Mouse (Mus musculus) macrophage (primary cell): ENCODE results near the gene Phospho1. TPM values are rescaled to one million over a fixed set of nuclear protein-coding genes. Genes with fewer than 3 reads are reported as not detected.
"Not testable (repeated sequence)": the region's sequence is repeated elsewhere in the genome, so short reads cannot be mapped to it uniquely, and the experiment has no call there.

Experiments
- H3K27ac ChIP-seq: fragments of 350-480 bp; formaldehyde crosslinking; 2 replicates; pipeline ENCODE4 v1.9.0; 2021
- H3K36me3 ChIP-seq: fragments of 350-480 bp; formaldehyde crosslinking; 2 replicates; pipeline ENCODE4 v1.9.0; 2021; ENCODE audit errors: inconsistent target
- H3K4me3 ChIP-seq: fragments of 350-480 bp; formaldehyde crosslinking; 2 replicates; pipeline ENCODE4 v1.9.0; 2021; ENCODE audit errors: inconsistent target
- H3K79me2 ChIP-seq: fragments of 350-480 bp; formaldehyde crosslinking; 2 replicates; pipeline ENCODE4 v1.9.0; 2021; ENCODE audit errors: inconsistent target
- WGBS: methylation state at CpG from one replicate; pipeline ENCODE4 v1.1.7; 2026; ENCODE audit warnings: inconsistent platforms; ENCODE audit not compliant: missing documents; 5-methylcytosine and 5-hydroxymethylcytosine counted together
- polyA plus RNA-seq: library from polyadenylated mRNA; stranded (reverse); fragments of 250-400 nt; gene quantifications from 3 replicates; pipeline ENCODE4 v1.2.4, GENCODE M21; 2018; ENCODE audit warnings: inconsistent platforms

Gene Phospho1
- polyA plus RNA-seq, 1 experiment from 2014 or later: 10.9 TPM

GRCm38 (mm10) chr11:95844935-95845334 is 20.6 kb downstream of the Phospho1 start:
- WGBS: 36% methylated on average over 4 of the region's 4 CpGs
- Histone ChIP-seq H3K27ac (0 out of 2 replicates have a peak overlapping the region, but pooled peaks have one; percentile 77), H3K36me3 (peaks cover 6% of the 10 kb centered on the region; the same call in 1 of the 2 replicates), H3K79me2 (peaks cover 36% of the 10 kb centered on the region; the same call in 1 of the 2 replicates), H3K4me3 (no peak overlapping the region)

GRCm38 (mm10) chr11:95850898-95851297 is 26.6 kb downstream of the Phospho1 start:
- Histone ChIP-seq H3K4me3 (no peak overlapping the region), H3K36me3 (no peaks in the 10 kb centered on the region; the same call in 1 of the 2 replicates), H3K79me2 (no peaks in the 10 kb centered on the region), H3K27ac (no peak overlapping the region)
- WGBS: 25% methylated on average over 2 of the region's 2 CpGs

- no peaks in the 10 kb centered on the region for H3K36me3 ChIP-seq
- H3K79me2 ChIP-seq: no peaks in the 10 kb centered on the region
- no peak overlapping the region for H3K27ac ChIP-seq
- H3K4me3 ChIP-seq: no peak overlapping the region
- WGBS: 37% methylated on average over 5 of the region's 5 CpGs
These were observed 29.4 kb downstream of the Phospho1 start for GRCm38 (mm10) chr11:95853684-95854083.

GRCm38 (mm10) chr11:95857306-95857705 is 33.0 kb downstream of the Phospho1 start:
- Histone ChIP-seq H3K79me2 (no peaks in the 10 kb centered on the region), H3K27ac (no peak overlapping the region), H3K36me3 (no peaks in the 10 kb centered on the region), H3K4me3 (no peak overlapping the region)
- 94% methylated on average over 3 of the region's 4 CpGs for WGBS

- Histone ChIP-seq H3K27ac (peak overlapping the region; percentile 83), H3K4me3 (peak overlapping the region; percentile 58), H3K36me3 (no peaks in the 10 kb centered on the region), H3K79me2 (no peaks in the 10 kb centered on the region)
- WGBS: 31% methylated on average over 21 of the region's 21 CpGs
These were observed 33.6 kb downstream of the Phospho1 start for GRCm38 (mm10) chr11:95857716-95858527.

GRCm38 (mm10) chr11:95858528-95859467 is 34.5 kb downstream of the Phospho1 start:
- Histone ChIP-seq H3K79me2 (no peaks in the 10 kb centered on the region), H3K4me3 (peak overlapping the region; percentile 58), H3K36me3 (no peaks in the 10 kb centered on the region), H3K27ac (peak overlapping the region; percentile 83)
- WGBS: 1% methylated on average over 58 of the region's 58 CpGs

- no peaks in the 10 kb centered on the region for H3K36me3 ChIP-seq
- peak overlapping the region; percentile 58 for H3K4me3 ChIP-seq
- H3K27ac ChIP-seq: peak overlapping the region; percentile 83
- no peaks in the 10 kb centered on the region for H3K79me2 ChIP-seq
- WGBS: 1% methylated on average over 35 of the region's 35 CpGs
These were observed 35.2 kb downstream of the Phospho1 start for GRCm38 (mm10) chr11:95859468-95859855.

GRCm38 (mm10) chr11:95860071-95860490 is 35.8 kb downstream of the Phospho1 start:
- Histone ChIP-seq H3K27ac (no peak overlapping the region), H3K4me3 (peak overlapping the region; percentile 58), H3K36me3 (no peaks in the 10 kb centered on the region), H3K79me2 (no peaks in the 10 kb centered on the region)
- 66% methylated on average over 3 of the region's 3 CpGs for WGBS

- no peaks in the 10 kb centered on the region for H3K79me2 ChIP-seq
- no peak overlapping the region for H3K4me3 ChIP-seq
- no peaks in the 10 kb centered on the region for H3K36me3 ChIP-seq
- no peak overlapping the region for H3K27ac ChIP-seq
- 97% methylated on average over 7 of the region's 8 CpGs for WGBS
These were observed 37.1 kb downstream of the Phospho1 start for GRCm38 (mm10) chr11:95861397-95861796.

GRCm38 (mm10) chr11:95869442-95869841 is 45.1 kb downstream of the Phospho1 start:
- Histone ChIP-seq H3K79me2 (no peaks in the 10 kb centered on the region), H3K36me3 (no peaks in the 10 kb centered on the region), H3K4me3 (no peak overlapping the region), H3K27ac (peak overlapping the region; percentile 52)
- WGBS: 60% methylated on average over 4 of the region's 4 CpGs

- H3K79me2 ChIP-seq: no peaks in the 10 kb centered on the region
- peak overlapping the region; percentile 52 for H3K27ac ChIP-seq
- H3K36me3 ChIP-seq: no peaks in the 10 kb centered on the region
- WGBS: 54% methylated on average over 6 of the region's 6 CpGs
- no peak overlapping the region for H3K4me3 ChIP-seq
These were observed 45.7 kb downstream of the Phospho1 start for GRCm38 (mm10) chr11:95869918-95870470.

- WGBS: 38% methylated on average over 9 of the region's 9 CpGs
- Histone ChIP-seq H3K27ac (no peak overlapping the region), H3K36me3 (no peaks in the 10 kb centered on the region), H3K79me2 (no peaks in the 10 kb centered on the region), H3K4me3 (no peak overlapping the region)
These were observed 51.5 kb downstream of the Phospho1 start for GRCm38 (mm10) chr11:95875804-95876203.

- H3K36me3 ChIP-seq: no peaks in the 10 kb centered on the region
- no peaks in the 10 kb centered on the region for H3K79me2 ChIP-seq
- no peak overlapping the region for H3K4me3 ChIP-seq
- 21% methylated on average over 7 of the region's 7 CpGs for WGBS
- no peak overlapping the region for H3K27ac ChIP-seq
These were observed 52.0 kb downstream of the Phospho1 start for GRCm38 (mm10) chr11:95876296-95876695.

- H3K36me3 ChIP-seq, H3K79me2 ChIP-seq, H3K4me3 ChIP-seq, H3K27ac ChIP-seq: not testable (repeated sequence)
- 89% methylated on average over 2 of the region's 2 CpGs for WGBS
These were observed 55.6 kb downstream of the Phospho1 start for GRCm38 (mm10) chr11:95879861-95880260.
